Comparison of ENCODE assay signal across 30 mouse cellular contexts in the genomic region with DNA sequence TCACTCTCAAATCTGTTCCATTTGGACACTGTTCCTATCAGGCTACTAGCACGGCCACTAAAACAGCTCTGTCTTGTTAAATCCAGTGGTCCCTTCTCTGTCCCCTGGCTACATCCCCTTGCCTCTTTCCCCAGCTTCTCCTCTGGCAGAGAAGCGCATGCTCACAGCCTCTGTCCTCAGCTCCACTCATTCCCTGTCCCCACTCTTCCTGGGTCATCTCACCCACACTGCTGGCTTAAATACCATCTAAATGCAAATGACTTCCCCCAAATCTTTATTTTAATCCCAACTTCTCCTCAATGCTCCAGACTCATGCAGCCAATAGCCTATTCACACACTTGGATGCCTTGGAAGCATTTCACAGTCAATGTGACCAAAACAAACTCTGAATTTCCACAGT.
DNase-seq lines count a peak whose midpoint lies in the region; ATAC-seq and TF ChIP-seq lines count a peak whose summit lies in the region.
"Had no signal": no experiment of that assay in that cellular context is flagged by ENCODE, and none has a peak within 500 bp of the region (broad histone marks: within the 10 kb centered on the region; RNA-seq: fewer than 3 reads in every experiment).

No protein-coding gene starts in this region.

- WGBS in heart, embryonic 13.5 days = 74% methylated on average over 2 of the region's 2 CpGs
- 62% methylated on average over 2 of the region's 2 CpGs for WGBS in heart, adult 2 months
- 80% methylated on average over 2 of the region's 2 CpGs for WGBS in liver, postnatal 0 days (ENCODE audit: insufficient replicate concordance)

- no peaks in the 10 kb centered on the region for H3K27me3 ChIP-seq in heart, embryonic 13.5 days (replicated peaks)
- no peaks in the 10 kb centered on the region for H3K27me3 ChIP-seq in heart, adult 2 months (ENCODE audit: control insufficient read depth, insufficient read depth, low read length)
- H3K27me3 ChIP-seq in liver, postnatal 0 days (ENCODE audit: insufficient read depth, low read length) = no peaks in the 10 kb centered on the region
- H3K27me3 ChIP-seq: CH12.LX; embryonic facial prominence, embryonic 13.5 days; embryonic facial prominence, embryonic 15.5 days; forebrain, embryonic 12.5 days had no signal

- H3K9ac ChIP-seq in heart, embryonic 13.5 days = no peak overlapping the region
- H3K9ac ChIP-seq in heart, adult 2 months (ENCODE audit: low read depth, low read length) = no peak overlapping the region
- H3K9ac ChIP-seq in liver, postnatal 0 days (replicated peaks) = no peak overlapping the region
- H3K9ac ChIP-seq: embryonic facial prominence, embryonic 13.5 days; embryonic facial prominence, embryonic 15.5 days; forebrain, embryonic 12.5 days had no signal

- H3K27ac ChIP-seq in heart, embryonic 13.5 days (replicated peaks) = no peak overlapping the region
- no peak overlapping the region for H3K27ac ChIP-seq in heart, adult 2 months
- peak overlapping the region; percentile 38; the same call in 1 of the 2 replicates for H3K27ac ChIP-seq in left cerebral cortex, adult 2 months
- H3K27ac ChIP-seq in liver, postnatal 0 days (ENCODE audit: low read depth) = no peak overlapping the region
- H3K27ac ChIP-seq: embryonic facial prominence, embryonic 13.5 days; embryonic facial prominence, embryonic 15.5 days; forebrain, embryonic 10.5 days; forebrain, embryonic 12.5 days had no signal

- intact Hi-C loops in heart, adult 2 months (cut with DNase I) = no loop called here
- intact Hi-C loops in left cerebral cortex, adult 2 months (cut with DNase I) = no loop called here

- H3K4me2 ChIP-seq in heart, embryonic 13.5 days = no peak overlapping the region
- no peak overlapping the region for H3K4me2 ChIP-seq in liver, postnatal 0 days (ENCODE audit: low read depth, low read length)
- H3K4me2 ChIP-seq: embryonic facial prominence, embryonic 13.5 days; embryonic facial prominence, embryonic 15.5 days; forebrain, embryonic 12.5 days had no signal

- no peaks in the 10 kb centered on the region for H3K79me2 ChIP-seq in heart, adult 2 months (replicated peaks; ENCODE audit: control insufficient read depth, insufficient read depth, low read length)

- no peaks in the 10 kb centered on the region for H3K9me3 ChIP-seq in heart, embryonic 13.5 days
- H3K9me3 ChIP-seq in liver, postnatal 0 days (ENCODE audit: low read length) = no peaks in the 10 kb centered on the region
- H3K9me3 ChIP-seq: embryonic facial prominence, embryonic 13.5 days; embryonic facial prominence, embryonic 15.5 days; forebrain, embryonic 10.5 days; forebrain, embryonic 12.5 days had no signal

- no peaks in the 10 kb centered on the region for H3K36me3 ChIP-seq in heart, embryonic 13.5 days
- no peaks in the 10 kb centered on the region for H3K36me3 ChIP-seq in heart, adult 2 months (ENCODE audit: control insufficient read depth, insufficient read depth, low read length)
- H3K36me3 ChIP-seq in liver, postnatal 0 days (replicated peaks; ENCODE audit: insufficient read depth, low read length) = no peaks in the 10 kb centered on the region
- H3K36me3 ChIP-seq: embryonic facial prominence, embryonic 13.5 days; embryonic facial prominence, embryonic 15.5 days; forebrain, embryonic 10.5 days; forebrain, embryonic 12.5 days; G1E had no signal

- no peak for DNase-seq in frontal cortex, postnatal 10 days (ENCODE audit: low spot score in 2 of 2)
- no peak for DNase-seq in heart, adult 2 months
- DNase-seq in left cerebral cortex, adult 2 months (ENCODE audit: extremely low spot score in 1 of 2, low spot score in 2 of 2) = no peak
- DNase-seq in left cerebral cortex, adult 9 months (ENCODE audit: low spot score in 2 of 2) = no peak
- peak; percentile 52 for DNase-seq in brain, adult 2 months (ENCODE audit: low read depth, low spot score)
- DNase-seq in liver, postnatal 0 days = no peak
- DNase-seq: adrenal gland, adult 8-10 months; adrenal gland, postnatal 14 days; adrenal gland, postnatal 36 days; B cell, adult 2 months; cerebellum, adult 11 months; cerebellum, adult 18-20 months; cerebellum, adult 8-10 months; cerebellum, adult 9-11 months; cerebellum, postnatal 14 days; cerebellum, postnatal 36 days; embryo, embryonic 11 days had no signal

- no peak for TF ChIP-seq EP300 in heart, adult 2 months (IDR thresholded peaks at IDR 0.05; ENCODE audit: insufficient read depth, low read depth, low read length)
- TF ChIP-seq EP300 in liver, postnatal 0 days (IDR thresholded peaks at IDR 0.05; ENCODE audit: low read depth) = no peak

- TF ChIP-seq POLR2A in heart, adult 2 months (IDR thresholded peaks at IDR 0.05; ENCODE audit: insufficient read depth, low read depth, low read length) = no peak

- no peak for TF ChIP-seq CTCF in heart, adult 2 months (IDR thresholded peaks at IDR 0.05)
- TF ChIP-seq CTCF in left cerebral cortex, adult 2 months (IDR thresholded peaks at IDR 0.05) = no peak
- no peak for TF ChIP-seq CTCF in liver, postnatal 0 days (IDR thresholded peaks at IDR 0.05; ENCODE audit: low read depth)

- H3K4me1 ChIP-seq in heart, embryonic 13.5 days = no peaks in the 10 kb centered on the region
- H3K4me1 ChIP-seq in heart, adult 2 months (ENCODE audit: control insufficient read depth, insufficient read depth, low read length) = no peaks in the 10 kb centered on the region
- no peaks in the 10 kb centered on the region for H3K4me1 ChIP-seq in liver, postnatal 0 days (ENCODE audit: insufficient read depth)
- H3K4me1 ChIP-seq: embryonic facial prominence, embryonic 13.5 days; embryonic facial prominence, embryonic 15.5 days; forebrain, embryonic 10.5 days; forebrain, embryonic 12.5 days had no signal

- ATAC-seq in frontal cortex, adult (ENCODE audit: low TSS enrichment) = peak; percentile 58
- ATAC-seq in heart, embryonic 13.5 days (ENCODE audit: extremely low read depth, insufficient number of reproducible peaks, low FRiP score, low TSS enrichment) = peak; percentile 25; the same call in 1 of the 2 replicates
- ATAC-seq in liver, postnatal 0 days = no peak
- ATAC-seq: activated CD4-positive, CD25-positive, alpha-beta regulatory T cell, adult 4 months; CD4-positive, CD25-positive, alpha-beta regulatory T cell, adult 4 months; forebrain, embryonic 14.5 days; Patski had no signal

- no peak overlapping the region for H3K4me3 ChIP-seq in heart, embryonic 13.5 days
- H3K4me3 ChIP-seq in heart, adult 2 months = no peak overlapping the region
- H3K4me3 ChIP-seq in left cerebral cortex, adult 2 months = no peak overlapping the region
- no peak overlapping the region for H3K4me3 ChIP-seq in liver, postnatal 0 days (ENCODE audit: low read depth, low read length)
- H3K4me3 ChIP-seq: embryonic facial prominence, embryonic 13.5 days; embryonic facial prominence, embryonic 15.5 days; erythroblast, embryonic 14.5 days; forebrain, embryonic 10.5 days; forebrain, embryonic 12.5 days had no signal
